Mouse (Mus musculus) liver, embryonic 15.5 days (tissue): ENCODE data around the gene Myrip. TPM values are rescaled to one million over a fixed set of nuclear protein-coding genes. Genes with fewer than 3 reads are reported as not detected.

Source experiments
- ATAC-seq: fragments of 200-750 bp; cut with Nextera tagmentation; 2 replicates; pipeline ENCODE4 v1.8.0; 2017; ENCODE audit warnings: moderate number of reproducible peaks, mild to moderate bottlenecking, moderate library complexity; ENCODE audit not compliant: insufficient read depth
- H3K27ac ChIP-seq: fragments of 300-500 bp; sonication (generic); replicated peaks from 2 replicates; pipeline ENCODE4 v1.5.1; 2015; ENCODE audit warnings: mild to moderate bottlenecking, inconsistent platforms
- H3K27me3 ChIP-seq: fragments of 300-500 bp; sonication (generic); 2 replicates; pipeline ENCODE4 v1.6.1; 2015; ENCODE audit warnings: mild to moderate bottlenecking, inconsistent platforms
- H3K36me3 ChIP-seq: fragments of 300-500 bp; sonication (generic); replicated peaks from 2 replicates; pipeline ENCODE4 v1.6.1; 2015; ENCODE audit warnings: moderate library complexity, mild to moderate bottlenecking, inconsistent platforms
- H3K4me1 ChIP-seq: fragments of 300-500 bp; sonication (generic); replicated peaks from 2 replicates; pipeline ENCODE4 v1.6.1; 2015; ENCODE audit warnings: inconsistent platforms
- H3K4me2 ChIP-seq: fragments of 300-500 bp; sonication (generic); 2 replicates; pipeline ENCODE4 v1.6.1; 2015; ENCODE audit warnings: moderate library complexity, mild to moderate bottlenecking, inconsistent platforms
- H3K4me3 ChIP-seq: fragments of 300-500 bp; sonication (generic); replicated peaks from 2 replicates; pipeline ENCODE4 v1.5.1; 2015; ENCODE audit warnings: mild to moderate bottlenecking, inconsistent platforms
- H3K9ac ChIP-seq: fragments of 300-500 bp; sonication (generic); 2 replicates; pipeline ENCODE4 v1.6.1; 2015; ENCODE audit warnings: moderate library complexity, mild to moderate bottlenecking, inconsistent platforms
- H3K9me3 ChIP-seq: fragments of 300-500 bp; sonication (generic); replicated peaks from 2 replicates; pipeline ENCODE4 v1.6.1; 2016; ENCODE audit warnings: inconsistent platforms
- WGBS: fragments of 180-500 bp; shearing (Covaris S2); methylation state at CpG from one replicate; pipeline ENCODE4 v1.1.7; 2015; ENCODE audit warnings: mixed read lengths; ENCODE audit not compliant: insufficient replicate concordance; 5-methylcytosine and 5-hydroxymethylcytosine counted together
- polyA plus RNA-seq: library from polyadenylated mRNA; unstranded; fragments of >200 nt; fragmentation: Nextera tagmentation; extraction: Ambion mirVana; gene quantifications from 2 replicates; pipeline ENCODE4 v1.2.1, GENCODE M21; 2015

The Myrip gene
- polyA plus RNA-seq, 1 experiment from 2014 or later = 0.02 TPM

- H3K27ac ChIP-seq = no peak overlapping the region
- no peak overlapping the region for H3K4me3 ChIP-seq
- no peak overlapping the region for H3K9ac ChIP-seq
- peak overlapping the region; percentile 18; the same call in 1 of the 2 replicates for H3K4me2 ChIP-seq
- no peaks in the 10 kb centered on the region for H3K27me3 ChIP-seq
- no peaks in the 10 kb centered on the region for H3K36me3 ChIP-seq
- H3K9me3 ChIP-seq = no peaks in the 10 kb centered on the region
- no peaks in the 10 kb centered on the region for H3K4me1 ChIP-seq
- no peak for ATAC-seq
- WGBS = 3% methylated on average over 8 of the region's 8 CpGs
These were observed 200.7 kb downstream of the Myrip start for GRCm38 (mm10) chr9:120502013-120502412.

DNA sequence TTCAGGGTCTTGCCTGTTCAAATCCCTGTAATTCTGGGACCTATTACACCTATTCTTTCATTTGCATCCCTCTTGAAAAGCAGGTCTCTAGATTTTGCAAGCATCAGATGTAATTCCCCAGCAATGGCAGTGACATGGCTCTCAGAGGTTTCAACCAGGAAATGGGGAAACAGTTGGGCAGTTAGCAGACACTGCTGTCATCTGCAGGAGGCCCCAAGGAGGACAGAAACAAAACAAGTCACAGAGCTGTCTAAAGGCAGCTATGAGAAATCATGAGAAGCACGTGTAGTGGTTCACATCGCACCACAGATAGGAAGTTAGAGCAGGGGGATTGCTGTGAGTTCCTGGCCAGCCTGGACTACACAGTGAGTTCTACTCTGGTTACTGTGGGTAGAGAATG is 203.1 kb downstream of the Myrip start:
- Histone ChIP-seq H3K4me3 (no peak overlapping the region), H3K4me2 (no peak overlapping the region), H3K9me3 (no peaks in the 10 kb centered on the region), H3K9ac (no peak overlapping the region), H3K4me1 (no peaks in the 10 kb centered on the region), H3K27me3 (no peaks in the 10 kb centered on the region), H3K27ac (no peak overlapping the region), H3K36me3 (no peaks in the 10 kb centered on the region)
- no peak for ATAC-seq
- 40% methylated on average over 2 of the region's 2 CpGs for WGBS

DNA sequence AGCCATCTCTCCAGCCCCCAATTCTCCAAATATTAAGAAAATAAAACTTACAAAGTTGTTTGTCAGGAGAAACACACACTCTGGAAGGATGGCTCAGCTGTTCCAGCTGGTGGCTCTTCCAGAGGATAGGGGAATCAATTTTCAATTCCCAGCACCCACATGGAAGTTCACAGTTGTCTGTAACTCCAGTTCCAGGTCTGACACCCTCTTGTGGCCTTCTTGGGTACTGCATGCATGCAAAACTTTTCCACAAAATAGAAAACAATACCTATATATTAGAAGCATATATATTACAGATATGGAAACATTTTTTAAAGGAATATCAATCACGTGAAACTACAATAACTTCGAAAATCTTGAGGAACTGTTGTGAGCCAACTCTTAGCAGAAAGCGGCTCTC is 210.5 kb downstream of the Myrip start:
- H3K4me2 ChIP-seq = no peak overlapping the region
- no peaks in the 10 kb centered on the region for H3K4me1 ChIP-seq
- H3K4me3 ChIP-seq = no peak overlapping the region
- H3K27me3 ChIP-seq = no peaks in the 10 kb centered on the region
- H3K9me3 ChIP-seq = no peaks in the 10 kb centered on the region
- no peak overlapping the region for H3K27ac ChIP-seq
- 59% methylated on average over 3 of the region's 3 CpGs for WGBS
- H3K9ac ChIP-seq = no peak overlapping the region
- no peaks in the 10 kb centered on the region for H3K36me3 ChIP-seq
- no peak for ATAC-seq

DNA sequence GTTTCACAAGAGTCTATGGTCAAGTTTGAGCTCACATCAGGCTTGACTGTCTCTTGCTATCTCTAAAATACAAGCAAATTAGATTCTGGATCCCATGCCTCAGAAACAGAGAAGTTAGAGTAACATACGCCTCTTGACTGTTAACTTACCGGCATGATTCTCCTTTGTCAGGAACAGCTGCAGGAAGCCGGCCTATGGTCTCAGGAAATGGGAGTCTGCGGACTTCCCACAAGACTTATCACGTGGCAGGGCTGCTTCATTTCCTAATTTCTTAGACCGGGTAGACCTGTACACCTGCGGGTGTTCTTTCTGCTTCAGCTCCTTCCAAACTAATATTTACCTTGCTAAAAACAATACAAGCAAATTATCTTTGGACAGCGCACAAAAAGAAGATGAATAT is 215.4 kb downstream of the Myrip start:
- Histone ChIP-seq H3K27ac (no peak overlapping the region), H3K9me3 (no peaks in the 10 kb centered on the region), H3K4me1 (no peaks in the 10 kb centered on the region), H3K4me2 (no peak overlapping the region), H3K4me3 (no peak overlapping the region), H3K27me3 (no peaks in the 10 kb centered on the region; the same call in 1 of the 2 replicates), H3K36me3 (no peaks in the 10 kb centered on the region), H3K9ac (no peak overlapping the region)
- 18% methylated on average over 8 of the region's 8 CpGs for WGBS
- ATAC-seq = no peak

DNA sequence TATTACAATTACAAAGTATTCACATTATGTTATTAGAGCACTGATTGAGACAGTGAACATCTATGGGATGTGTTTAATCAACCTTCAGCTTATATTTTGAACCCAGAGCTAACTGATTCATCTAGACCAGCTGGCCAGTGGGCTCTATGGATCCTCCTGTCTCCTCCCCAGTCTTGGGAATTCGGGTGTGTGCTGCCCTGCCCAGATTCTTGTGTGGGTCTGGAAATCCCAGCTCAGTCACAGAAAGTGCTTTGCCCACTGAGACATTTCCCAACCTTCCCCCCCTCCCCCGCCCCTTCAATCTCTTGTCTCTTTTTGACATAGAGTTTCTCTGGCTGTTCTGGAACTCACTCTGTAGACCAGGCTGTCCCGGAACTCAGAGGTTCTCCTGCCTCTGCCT is 217.6 kb downstream of the Myrip start:
- Histone ChIP-seq H3K4me2 (no peak overlapping the region), H3K36me3 (no peaks in the 10 kb centered on the region)
- 58% methylated on average over 3 of the region's 3 CpGs for WGBS

DNA sequence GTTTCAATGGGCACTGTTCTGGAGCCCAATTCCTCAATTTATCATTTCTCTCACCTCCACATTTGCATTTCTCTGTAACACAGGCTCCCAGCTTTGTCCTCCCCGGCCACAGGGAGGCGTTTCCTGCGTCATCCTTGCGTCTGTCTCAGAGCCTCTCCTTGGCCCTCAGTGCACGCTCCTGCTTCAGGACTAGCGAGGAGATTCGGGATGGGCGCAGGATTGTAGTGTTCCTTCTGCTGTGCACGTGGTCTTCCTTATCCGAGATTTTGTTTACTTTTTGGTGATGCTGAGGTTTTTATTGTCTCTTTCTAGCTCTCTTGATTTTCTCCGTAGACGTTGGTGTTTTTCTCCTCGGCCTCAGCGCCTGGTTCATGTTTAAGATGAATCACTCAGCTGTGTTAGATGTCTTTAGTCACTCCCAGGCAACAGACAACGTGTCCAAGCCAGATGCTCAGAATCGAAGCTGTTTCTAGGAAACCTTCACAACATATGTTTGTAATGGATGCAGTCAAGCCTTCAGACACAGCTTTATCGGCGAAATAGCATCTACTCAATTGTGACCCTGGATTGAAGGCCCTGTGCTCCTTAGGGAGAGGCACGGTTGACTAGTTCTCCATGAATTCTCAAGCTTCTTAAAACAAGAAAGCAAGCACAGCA is 218.3 kb downstream of the Myrip start:
- Histone ChIP-seq H3K9ac (no peak overlapping the region), H3K4me3 (no peak overlapping the region), H3K4me2 (no peak overlapping the region), H3K9me3 (no peaks in the 10 kb centered on the region), H3K36me3 (no peaks in the 10 kb centered on the region), H3K27ac (no peak overlapping the region), H3K27me3 (no peaks in the 10 kb centered on the region; the same call in 1 of the 2 replicates), H3K4me1 (no peaks in the 10 kb centered on the region)
- no peak for ATAC-seq
- WGBS = 60% methylated on average over 19 of the region's 19 CpGs

More for the DNA sequence above, 217.6 kb downstream of the Myrip start:
- Histone ChIP-seq H3K27me3 (no peaks in the 10 kb centered on the region; the same call in 1 of the 2 replicates), H3K4me3 (no peak overlapping the region), H3K4me1 (no peaks in the 10 kb centered on the region), H3K9ac (no peak overlapping the region), H3K9me3 (no peaks in the 10 kb centered on the region), H3K27ac (no peak overlapping the region)
- ATAC-seq = no peak

DNA sequence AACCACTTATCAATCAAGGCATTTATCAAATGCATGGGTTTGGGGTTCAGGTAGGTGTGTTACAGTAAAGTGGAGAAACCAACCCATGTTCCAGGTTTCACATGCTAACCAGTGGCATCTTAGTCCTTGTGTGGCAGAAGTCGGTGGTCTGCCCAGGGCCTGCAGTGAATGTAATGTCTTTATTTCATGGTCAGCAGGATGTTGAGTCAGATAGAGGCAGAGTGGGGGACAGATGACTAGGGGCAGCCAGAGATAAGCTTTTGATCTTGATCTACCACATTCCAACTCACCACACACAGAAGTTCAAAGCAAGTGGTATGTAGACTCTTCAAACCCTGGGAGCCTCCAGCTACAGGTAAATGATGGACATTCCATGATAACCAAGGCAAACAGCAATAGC is 219.8 kb downstream of the Myrip start:
- no peak overlapping the region for H3K27ac ChIP-seq
- 28% methylated on average over 1 of the region's 1 CpGs for WGBS
- no peak overlapping the region for H3K4me3 ChIP-seq
- no peaks in the 10 kb centered on the region for H3K4me1 ChIP-seq
- no peak for ATAC-seq
- no peaks in the 10 kb centered on the region for H3K36me3 ChIP-seq
- H3K9me3 ChIP-seq = no peaks in the 10 kb centered on the region
- no peak overlapping the region for H3K4me2 ChIP-seq
- no peak overlapping the region for H3K9ac ChIP-seq
- no peaks in the 10 kb centered on the region; the same call in 1 of the 2 replicates for H3K27me3 ChIP-seq

Other genes with a start within 250 kb of the Myrip start
- 2.7 and 3.5 TPM in 2 replicates for gene Cx3cr1, start 231.6 kb upstream of the Myrip start, polyA plus RNA-seq
- 0.07 TPM in 1 of 2 replicates, not detected in the other for gene Ccr8, start 209.4 kb upstream of the Myrip start, polyA plus RNA-seq
- gene Slc25a38, start 191.1 kb upstream of the Myrip start, polyA plus RNA-seq = 130 and 137 TPM in 2 replicates
- gene Rpsa, start 173.8 kb upstream of the Myrip start, polyA plus RNA-seq = 830 and 871 TPM in 2 replicates
- gene Mobp, start 151.8 kb upstream of the Myrip start, polyA plus RNA-seq = not detected in 2 replicates
- gene Eif1b, start 190.7 kb downstream of the Myrip start, polyA plus RNA-seq = 56.6 and 64.4 TPM in 2 replicates
- gene Entpd3, start 238.3 kb downstream of the Myrip start, polyA plus RNA-seq = 0.14 TPM in 1 of 2 replicates, not detected in the other